Mouse (Mus musculus) embryonic facial prominence, embryonic 13.5 days (tissue): ENCODE results near the gene Chrnb4. TPM values are rescaled to one million over a fixed set of nuclear protein-coding genes. Genes with fewer than 3 reads are reported as not detected.

Experiments
- polyA plus RNA-seq: library from polyadenylated mRNA; unstranded; fragments of >200 nt; fragmentation: Nextera tagmentation; extraction: Ambion mirVana; gene quantifications from 2 replicates; pipeline ENCODE4 v1.2.1, GENCODE M21; 2015

Gene Chrnb4
- polyA plus RNA-seq, 1 experiment from 2014 or later = 0.28 TPM

Other genes with a start within 250 kb of the Chrnb4 start
- 37.0 and 39.9 TPM in 2 replicates for gene Ireb2, start 185.0 kb downstream of the Chrnb4 start, polyA plus RNA-seq
- gene Hykk, start 131.5 kb downstream of the Chrnb4 start, polyA plus RNA-seq = 6.6 and 6.8 TPM in 2 replicates
- gene Psma4, start 98.0 kb downstream of the Chrnb4 start, polyA plus RNA-seq = 309 and 320 TPM in 2 replicates
- gene AY074887, start 97.8 kb downstream of the Chrnb4 start, polyA plus RNA-seq = 0.85 and 1.2 TPM in 2 replicates
- gene Chrna5, start 67.9 kb downstream of the Chrnb4 start, polyA plus RNA-seq = 0.48 and 1.1 TPM in 2 replicates
- gene Chrna3, start 22.2 kb downstream of the Chrnb4 start, polyA plus RNA-seq = 0.15 and 0.45 TPM in 2 replicates
- 35.9 and 37.3 TPM in 2 replicates for gene Ube2q2, start 100.1 kb upstream of the Chrnb4 start, polyA plus RNA-seq
- gene Fbxo22, start 160.1 kb upstream of the Chrnb4 start, polyA plus RNA-seq = 58.7 and 66.0 TPM in 2 replicates